Mouse (Mus musculus) myocyte (in vitro differentiated cells): Measurements from ENCODE around the gene Irf8.

ENCODE experiments used
- CEBPB ChIP-seq: IDR thresholded peaks from 2 replicates; pipeline ENCODE4 v1.6.1; 2011; ENCODE audit warnings: mild to moderate bottlenecking, moderate library complexity; ENCODE audit not compliant: poor library complexity, insufficient read depth, severe bottlenecking
- E2F4 ChIP-seq: IDR thresholded peaks from one replicate; pipeline ENCODE4 v1.6.1; 2011; ENCODE audit warnings: mild to moderate bottlenecking, control low read depth, moderate library complexity; ENCODE audit not compliant: insufficient read depth
- MYOG ChIP-seq, 3 experiments: IDR thresholded peaks; one replicate each; pipeline ENCODE4 v1.6.1; 2011; ENCODE audit warnings: control low read depth in 2 of 3, low read depth in 2 of 3, mild to moderate bottlenecking in 2 of 3; ENCODE audit not compliant: insufficient read length in 2 of 3, control insufficient read depth in 1 of 3, insufficient read depth in 1 of 3
- POLR2A ChIP-seq: IDR thresholded peaks from one replicate; pipeline ENCODE4 v1.6.1; 2011; ENCODE audit warnings: low read depth, mild to moderate bottlenecking, control low read depth, moderate library complexity; ENCODE audit not compliant: insufficient read length
- REST ChIP-seq: IDR thresholded peaks from one replicate; pipeline ENCODE4 v1.6.1; 2011; ENCODE audit warnings: mild to moderate bottlenecking, control low read depth, moderate library complexity; ENCODE audit not compliant: insufficient read depth, insufficient read length
- TCF12 ChIP-seq: IDR thresholded peaks from one replicate; pipeline ENCODE4 v1.6.1; 2011; ENCODE audit warnings: mild to moderate bottlenecking, control low read depth; ENCODE audit not compliant: poor library complexity, insufficient read depth, severe bottlenecking
- TCF3 ChIP-seq: IDR thresholded peaks from one replicate; pipeline ENCODE4 v1.6.1; 2011; ENCODE audit warnings: low read depth, control low read depth; ENCODE audit not compliant: insufficient read length

- no peak for TF ChIP-seq POLR2A
- no peak for TF ChIP-seq REST
- no peak for TF ChIP-seq E2F4
- TF ChIP-seq CEBPB = no peak
- no peak for TF ChIP-seq MYOG (IDR thresholded peaks at IDR 0.05; ENCODE audit: control insufficient read depth in 1 of 3, insufficient read depth in 1 of 3, insufficient read length in 2 of 3, low read depth in 2 of 3)
- TF ChIP-seq TCF12 = no peak
- TF ChIP-seq TCF3 = no peak
These were observed 64.2 kb downstream of the Irf8 start for GRCm38 (mm10) chr8:120800308-120800865.
